Mouse (Mus musculus) E14TG2a.4 (cell line): ENCODE measurements around the gene Gm20388.

Experiments
- CTCF ChIP-seq: conservative IDR thresholded peaks from 2 replicates; pipeline ENCODE4 v1.5.1; 2014; ENCODE audit warnings: low read length
- POU5F1 ChIP-seq: IDR thresholded peaks from 2 replicates; pipeline ENCODE4 v1.6.1; 2014; ENCODE audit warnings: low read length, borderline replicate concordance

DNA sequence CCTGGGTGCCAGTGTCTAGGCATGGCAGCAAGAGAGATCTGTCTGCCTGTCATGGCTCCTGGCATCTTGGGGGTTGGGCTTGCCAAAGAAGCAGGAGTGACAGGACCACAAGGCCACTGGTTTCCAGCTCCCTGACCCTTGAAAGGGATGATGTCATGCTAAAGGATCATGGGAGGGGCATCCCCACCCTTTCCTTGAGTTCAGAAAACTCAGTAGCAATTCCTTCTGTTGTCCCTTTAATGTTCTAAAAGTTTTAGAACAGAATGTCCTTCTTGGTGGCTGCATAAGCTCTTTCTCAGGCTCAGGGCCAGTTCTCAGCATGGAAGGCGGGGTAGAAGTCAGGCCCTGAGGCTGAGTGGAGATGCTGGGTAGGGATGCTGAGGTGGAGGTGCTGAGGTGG, 262.6 kb downstream of the Gm20388 start:
- TF ChIP-seq CTCF (no peak), POU5F1 (no peak)
